Mouse (Mus musculus) c-Kit-positive CD71-negative TER-119-negative erythroid progenitor cells, embryonic 14.5 days (primary cell): ENCODE data around the gene Nfe2l1.
A peak's percentile ranks its signal among the peaks of the same experiment; 100 is the strongest.

Experiments
- DNase-seq: peaks from one replicate; pipeline ENCODE4 v3.0.0-alpha.2; 2013; ENCODE audit warnings: low read depth

The Nfe2l1 gene

GRCm38 (mm10) chr11:96843627-96844026 is 13.9 kb upstream of the Nfe2l1 start:
- no peak for DNase-seq

GRCm38 (mm10) chr11:96840290-96840689 is 10.5 kb upstream of the Nfe2l1 start:
- no peak for DNase-seq

- DNase-seq: no peak
Measured at GRCm38 (mm10) chr11:96839877-96840276, 10.1 kb upstream of the Nfe2l1 start.

- DNase-seq: no peak
Measured at GRCm38 (mm10) chr11:96839428-96839827, 9.7 kb upstream of the Nfe2l1 start.

GRCm38 (mm10) chr11:96838341-96838740 is 8.6 kb upstream of the Nfe2l1 start:
- no peak for DNase-seq

GRCm38 (mm10) chr11:96837298-96837697 is 7.5 kb upstream of the Nfe2l1 start:
- DNase-seq: no peak

- no peak for DNase-seq
Measured at GRCm38 (mm10) chr11:96834127-96834526, 4.4 kb upstream of the Nfe2l1 start.

GRCm38 (mm10) chr11:96832973-96833372 is 3.2 kb upstream of the Nfe2l1 start:
- no peak for DNase-seq

GRCm38 (mm10) chr11:96832541-96832940 is 2.8 kb upstream of the Nfe2l1 start:
- DNase-seq: no peak

- DNase-seq: no peak
Measured at GRCm38 (mm10) chr11:96831516-96831915, 1.7 kb upstream of the Nfe2l1 start.

- no peak for DNase-seq
Measured at GRCm38 (mm10) chr11:96830539-96831216, 910 bp upstream of the Nfe2l1 start.

GRCm38 (mm10) chr11:96829403-96829812 is 360 bp downstream of the Nfe2l1 start:
- peak; percentile 79 for DNase-seq

- DNase-seq: no peak
Measured at GRCm38 (mm10) chr11:96828881-96829280, 887 bp downstream of the Nfe2l1 start.

- no peak for DNase-seq
Measured at GRCm38 (mm10) chr11:96827917-96828316, 1.9 kb downstream of the Nfe2l1 start.

- DNase-seq: no peak
Measured at GRCm38 (mm10) chr11:96827062-96827581, 2.6 kb downstream of the Nfe2l1 start.

GRCm38 (mm10) chr11:96826481-96826880 is 3.3 kb downstream of the Nfe2l1 start:
- no peak for DNase-seq

- no peak for DNase-seq
Measured at GRCm38 (mm10) chr11:96824783-96825495, 4.8 kb downstream of the Nfe2l1 start.

- peak; percentile 77 for DNase-seq
Measured at GRCm38 (mm10) chr11:96823880-96824782, 5.6 kb downstream of the Nfe2l1 start.

GRCm38 (mm10) chr11:96823471-96823837 is 6.3 kb downstream of the Nfe2l1 start:
- no peak for DNase-seq

- no peak for DNase-seq
Measured at GRCm38 (mm10) chr11:96822675-96823470, 6.9 kb downstream of the Nfe2l1 start.

- DNase-seq: no peak
Measured at GRCm38 (mm10) chr11:96821956-96822355, 7.8 kb downstream of the Nfe2l1 start.
